Mouse (Mus musculus) megakaryocyte-erythroid progenitor cell, adult 5-6 weeks (primary cell): ENCODE data around the gene Fam3b. TPM values are rescaled to one million over a fixed set of nuclear protein-coding genes. Genes with fewer than 3 reads are reported as not detected.

ENCODE experiments used
- ATAC-seq: replicated peaks from 2 replicates; pipeline ENCODE4 v1.8.0; 2016; ENCODE audit warnings: mild to moderate bottlenecking, inconsistent platforms; ENCODE audit not compliant: severe bottlenecking, poor library complexity, low FRiP score, low TSS enrichment
- total RNA-seq, 2 experiments: library from RNA; stranded (forward) in 1 of 2; stranded (reverse) in 1 of 2; fragments of 200-1000, 215-1000 nt in 1 of 2; fragments of >200 nt in 1 of 2; fragmentation: Nextera tagmentation in 1 of 2; gene quantifications; 2 replicates each; pipeline ENCODE4 v1.2.3; 2014 to 2017

The Fam3b gene
- total RNA-seq, 2 experiments from 2014 or later = 3.7 TPM; not detected in 1

GRCm38 (mm10) chr16:97497682-97498081, 16.9 kb downstream of the Fam3b start:
- no peak for ATAC-seq

- no peak for ATAC-seq
These were observed 18.6 kb downstream of the Fam3b start for GRCm38 (mm10) chr16:97496026-97496425.

DNA sequence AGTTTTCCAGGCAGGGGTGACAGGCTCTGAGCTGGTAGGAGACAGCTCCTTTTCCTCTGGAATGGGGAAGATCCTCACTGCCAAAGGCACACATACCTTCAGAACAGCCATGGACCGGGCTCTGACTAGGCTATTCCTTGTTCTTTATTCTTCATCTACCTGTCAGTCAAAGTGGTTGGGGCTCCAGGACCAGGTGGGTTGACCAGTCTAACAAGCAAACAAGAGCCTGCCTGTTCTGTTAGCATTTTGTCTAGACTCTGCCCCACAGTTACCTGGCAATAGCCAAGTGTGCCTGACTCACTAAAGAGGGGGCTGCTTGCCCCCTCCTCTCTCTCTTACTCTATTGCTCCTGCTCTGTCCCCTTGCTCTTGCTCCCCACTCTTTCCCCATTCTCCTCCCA, 22.2 kb downstream of the Fam3b start:
- ATAC-seq = no peak

GRCm38 (mm10) chr16:97478655-97479054, 36.0 kb downstream of the Fam3b start:
- ATAC-seq = peak; percentile 36; the same call in 1 of the 2 replicates

GRCm38 (mm10) chr16:97476524-97476923, 38.1 kb downstream of the Fam3b start:
- 0 out of 2 replicates have a peak, but pooled peaks have one; percentile 35 for ATAC-seq

DNA sequence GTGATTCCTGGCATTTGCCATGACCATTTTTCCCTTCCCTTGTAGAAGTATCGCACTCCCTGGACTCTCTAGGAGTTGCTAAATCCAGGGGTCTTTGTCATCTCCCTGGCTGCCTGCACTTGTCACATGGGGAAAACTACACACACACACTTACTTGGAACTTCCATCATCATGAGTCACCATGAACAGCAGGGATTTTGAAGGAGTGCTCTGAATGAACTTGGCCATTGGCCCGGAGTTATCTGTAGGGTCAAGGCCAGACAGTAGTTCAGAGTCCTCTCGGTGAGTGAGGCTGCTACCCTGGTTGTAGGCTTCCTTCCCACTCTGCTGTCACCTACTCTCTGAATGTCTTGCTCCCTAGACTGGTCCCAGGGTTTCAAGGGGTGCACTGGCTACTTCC, 39.0 kb downstream of the Fam3b start:
- no peak for ATAC-seq

GRCm38 (mm10) chr16:97474671-97475070, 39.9 kb downstream of the Fam3b start:
- ATAC-seq = no peak

GRCm38 (mm10) chr16:97467993-97468791, 46.4 kb downstream of the Fam3b start:
- no peak for ATAC-seq

GRCm38 (mm10) chr16:97467472-97467871, 47.1 kb downstream of the Fam3b start:
- ATAC-seq = no peak

DNA sequence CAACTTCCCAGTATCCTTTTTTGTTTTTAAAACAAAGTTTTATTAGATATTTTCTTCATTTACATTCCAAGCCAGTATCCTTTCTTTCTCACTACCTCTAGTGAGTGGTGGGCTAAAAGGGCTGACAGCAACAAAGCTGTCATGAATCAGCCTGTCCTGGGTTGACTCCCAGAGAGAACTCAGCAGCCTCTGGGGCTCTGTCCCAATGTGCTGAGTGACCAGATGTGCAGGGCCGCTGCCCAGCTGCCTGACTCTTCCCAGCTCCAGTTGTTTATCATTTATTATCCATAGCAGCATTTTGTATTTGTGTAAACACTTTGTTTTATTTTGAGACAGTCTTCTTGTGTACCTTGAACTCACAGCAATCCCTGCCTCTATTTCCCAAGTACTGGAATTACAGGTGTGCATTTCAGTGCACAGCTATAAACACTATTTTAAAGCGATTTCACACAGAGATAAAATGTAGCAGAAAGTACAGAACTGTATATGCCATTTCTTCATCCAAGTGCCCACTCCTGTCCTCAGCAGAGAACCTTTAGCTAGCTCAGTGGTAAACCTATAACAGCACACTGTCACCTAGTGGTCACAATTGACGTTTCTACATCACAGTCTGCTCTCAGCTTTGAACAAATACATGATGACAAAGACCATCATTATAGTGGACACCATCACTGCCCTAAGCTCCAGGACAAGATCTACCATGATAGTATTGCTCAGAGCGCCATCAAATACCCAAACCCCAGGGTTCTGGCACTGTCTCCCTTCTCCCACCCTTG, 48.2 kb downstream of the Fam3b start:
- ATAC-seq = peak; percentile 49

DNA sequence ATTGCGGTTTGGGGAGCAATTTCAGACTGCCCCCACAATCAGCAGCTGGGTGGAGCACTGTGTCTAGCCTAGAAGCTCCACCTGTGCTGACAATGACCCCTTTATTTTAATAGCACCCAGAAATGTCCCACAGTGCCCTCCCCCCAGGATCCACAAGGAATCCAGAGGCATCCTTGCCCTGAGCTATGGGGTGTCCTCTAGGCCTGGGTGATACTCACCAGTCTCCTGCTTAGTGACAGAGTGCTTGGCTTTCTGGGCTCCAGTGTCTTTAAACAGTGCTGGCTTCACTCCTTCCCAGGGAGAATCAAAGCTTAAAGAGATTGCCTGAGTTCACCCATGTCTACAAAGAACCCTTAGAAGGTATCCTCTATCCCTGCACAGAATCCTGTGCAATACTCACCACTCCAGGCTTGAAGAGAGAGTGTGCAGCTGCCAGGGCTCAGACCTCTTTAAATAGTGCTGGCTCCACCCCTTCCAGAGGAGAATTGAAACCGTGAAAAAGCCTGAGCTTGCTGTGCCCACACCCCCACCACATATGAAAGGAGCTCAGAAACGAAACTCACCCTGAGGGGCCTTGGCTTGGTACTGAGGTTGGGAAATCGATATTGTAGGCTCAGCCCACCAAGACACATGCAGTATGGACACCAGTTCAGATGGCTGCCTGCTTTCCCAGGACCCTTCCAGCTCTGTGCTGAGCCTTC, 52.0 kb downstream of the Fam3b start, which contains the start of gene Mx1:
Gene Mx1 (minus strand): TSS at position 427 of the 701 bp plus-strand sequence.
- peak; percentile 33 for ATAC-seq

DNA sequence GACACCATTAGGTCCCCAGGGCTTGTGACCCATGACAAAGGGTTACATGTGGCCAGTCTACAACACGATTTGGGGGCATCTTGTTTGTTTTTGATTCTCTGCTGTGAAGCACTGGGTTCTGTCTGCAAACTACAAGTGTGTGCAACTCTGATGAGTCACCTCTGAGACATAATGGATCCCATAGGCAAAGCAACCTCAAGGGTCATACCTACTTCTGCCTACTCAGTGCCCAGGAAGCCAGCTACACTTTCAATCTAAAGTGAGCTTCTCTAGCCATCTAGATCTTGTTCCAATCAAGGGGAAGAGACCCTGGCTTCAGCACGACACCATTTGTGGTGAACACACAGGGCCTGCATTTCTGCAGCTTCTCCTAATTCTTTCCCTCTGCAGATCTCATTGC, 53.3 kb downstream of the Fam3b start:
- ATAC-seq = no peak

DNA sequence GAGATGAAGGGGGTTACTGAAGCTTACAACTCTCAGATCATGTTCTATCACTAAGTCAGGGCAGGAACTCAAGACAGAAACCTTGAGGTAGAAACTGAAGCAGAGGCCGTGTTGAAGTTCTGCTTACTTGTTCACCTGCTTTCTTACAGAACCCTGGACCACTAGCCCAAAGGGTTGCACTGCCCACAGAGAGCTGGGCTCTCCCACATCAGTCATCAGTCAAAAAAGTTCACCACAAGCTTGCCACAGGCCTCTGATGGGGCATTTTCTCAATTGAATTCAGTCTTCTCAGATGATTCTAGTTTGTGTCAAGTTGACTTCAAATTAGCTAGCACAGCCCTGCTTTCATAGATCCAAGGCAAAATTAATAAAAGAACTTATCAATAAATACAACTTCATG, 54.8 kb downstream of the Fam3b start:
- ATAC-seq = no peak

GRCm38 (mm10) chr16:97447386-97447785, 67.2 kb downstream of the Fam3b start:
- ATAC-seq = no peak

GRCm38 (mm10) chr16:97443670-97444263, 70.8 kb downstream of the Fam3b start:
- peak; percentile 81 for ATAC-seq

- no peak for ATAC-seq
These were observed 72.6 kb downstream of the Fam3b start for GRCm38 (mm10) chr16:97441967-97442366.

GRCm38 (mm10) chr16:97438191-97438590, 76.4 kb downstream of the Fam3b start:
- no peak for ATAC-seq

DNA sequence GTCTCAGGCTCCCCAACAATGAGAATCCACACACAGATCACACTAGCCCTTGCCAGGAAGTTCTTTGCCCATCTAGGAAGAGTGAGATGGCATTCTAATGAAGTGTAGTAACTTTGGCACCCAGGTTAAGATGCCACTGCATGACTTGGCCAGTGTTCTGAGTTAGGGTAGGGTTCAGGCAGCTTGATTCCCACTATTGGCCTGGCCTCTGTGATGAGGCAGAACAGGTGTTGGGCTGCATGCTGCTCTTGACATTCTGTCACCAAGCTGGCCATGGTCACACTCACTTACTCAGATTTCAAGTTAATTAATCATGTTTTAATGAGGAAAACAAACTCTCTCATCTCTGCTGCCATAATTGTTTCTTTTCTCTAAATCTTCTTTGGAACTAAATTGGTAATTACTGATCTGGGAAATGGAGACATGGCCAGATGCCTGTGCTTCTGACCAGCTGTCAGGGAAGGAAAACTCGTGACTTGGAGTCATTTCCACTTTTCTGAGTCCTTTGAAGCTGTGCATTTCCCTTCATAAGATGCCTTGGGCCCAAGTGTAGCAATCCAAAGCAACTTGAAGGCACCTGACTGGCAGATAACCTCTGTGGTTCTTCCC, 77.1 kb downstream of the Fam3b start:
- ATAC-seq = no peak

DNA sequence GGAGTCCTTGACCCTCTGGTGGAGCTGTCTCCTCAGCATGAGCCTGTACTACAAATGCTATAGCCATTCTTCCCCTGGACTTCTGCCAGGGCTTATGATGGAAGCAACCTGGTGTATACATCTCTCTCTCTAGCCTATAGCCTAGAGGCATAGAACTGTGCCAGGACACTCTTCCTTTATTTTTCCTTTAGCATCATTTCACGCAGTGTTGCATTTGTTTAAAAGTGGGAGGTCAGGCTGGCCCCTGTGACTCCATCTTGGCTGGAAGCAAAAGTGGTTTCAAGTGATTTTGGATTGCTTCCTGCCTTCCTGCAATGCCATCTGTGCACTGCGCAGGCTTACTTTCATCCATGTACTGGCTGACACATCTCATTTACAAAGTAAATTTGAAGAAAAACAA, 80.4 kb downstream of the Fam3b start:
- ATAC-seq = no peak
